Mouse (Mus musculus) embryonic stem cell, embryonic (primary cell): ENCODE results near the gene Grm4.

Source experiments
- CTCF ChIA-PET, 4 experiments: fragments of 300-600 bp in 2 of 4; fragments of 350-600 bp in 2 of 4; sonication (Branson Sonifier 250); formaldehyde crosslinking; loops; one replicate each; lab custom pipeline; 2022; ENCODE audit warnings: inconsistent platforms in 2 of 4; lab: Charles Lee
- POLR2A ChIA-PET, 4 experiments: fragments of 300-600 bp in 2 of 4; fragments of 350-600 bp in 2 of 4; sonication (Branson Sonifier 250); formaldehyde crosslinking; loops; one replicate each; lab custom pipeline; 2022; ENCODE audit warnings: antibody characterized with exemption in 4 of 4, inconsistent platforms in 1 of 4; lab: Charles Lee

The Grm4 gene

GRCm38 (mm10) chr17:27389221-27390000 lies 131.8 kb downstream of the Grm4 start:
- CTCF ChIA-PET = interaction anchor here in 2 of 4 experiments (1.1 to 1.3 kb wide), 2 partner anchors 199 to 238 kb away, joined by 3 to 4 read pairs; no protein-coding TSS in a partner anchor
- POLR2A ChIA-PET = interaction anchor here in 3 of 4 experiments (0.6 to 1.2 kb wide), 6 partner anchors 8 to 148 kb away, joined by 3 to 9 read pairs (median 3); no protein-coding TSS in a partner anchor

GRCm38 (mm10) chr17:27386438-27386837 lies 134.8 kb downstream of the Grm4 start:
- ChIA-PET CTCF (no interaction called here), POLR2A (interaction anchor here in 3 of 4 experiments (0.5 to 2.6 kb wide), 3 partner anchors 14 to 53 kb away, joined by 3 to 6 read pairs (median 4); no protein-coding TSS in a partner anchor)

- ChIA-PET CTCF (interaction anchor here in 3 of 4 experiments (0.6 to 0.8 kb wide), 3 partner anchors 202 to 668 kb away, joined by 3 to 7 read pairs (median 5); no protein-coding TSS in a partner anchor), POLR2A (interaction anchor here in 3 of 4 experiments (0.6 to 2.6 kb wide), 4 partner anchors 9 to 118 kb away, joined by 3 to 15 read pairs (median 4); no protein-coding TSS in a partner anchor)
Observed at GRCm38 (mm10) chr17:27385513-27386261, 135.5 kb downstream of the Grm4 start.

GRCm38 (mm10) chr17:27382916-27383315 lies 138.3 kb downstream of the Grm4 start:
- ChIA-PET CTCF (interaction anchor here in 1 of 4 experiments (0.6 kb wide), 1 partner anchor 310 kb away, joined by 3 read pairs; no protein-coding TSS in a partner anchor), POLR2A (interaction anchor here in 1 of 4 experiments (0.7 kb wide), 1 partner anchor 253 kb away, joined by 3 read pairs; no protein-coding TSS in a partner anchor)

- ChIA-PET CTCF (interaction anchor here (0.6 to 0.7 kb wide), 6 partner anchors 141 to 1206 kb away, joined by 3 to 7 read pairs (median 3); no protein-coding TSS in a partner anchor), POLR2A (interaction anchor here in 3 of 4 experiments (0.6 to 0.8 kb wide), 4 partner anchors 9 to 408 kb away, joined by 3 to 5 read pairs (median 4); no protein-coding TSS in a partner anchor)
Observed at GRCm38 (mm10) chr17:27380911-27381459, 140.2 kb downstream of the Grm4 start.

GRCm38 (mm10) chr17:27378977-27379376 lies 142.2 kb downstream of the Grm4 start:
- CTCF ChIA-PET = interaction anchor here in 2 of 4 experiments (0.6 to 1.0 kb wide), 3 partner anchors 12 to 166 kb away, joined by 3 to 11 read pairs (median 4); no protein-coding TSS in a partner anchor
- POLR2A ChIA-PET = interaction anchor here in 2 of 4 experiments (0.6 to 1.2 kb wide), 2 partner anchors 103 to 186 kb away, joined by 3 to 4 read pairs; no protein-coding TSS in a partner anchor

- POLR2A ChIA-PET = interaction anchor here in 1 of 4 experiments (0.5 to 1.5 kb wide), 4 partner anchors 32 to 151 kb away, joined by 3 to 4 read pairs (median 3); no protein-coding TSS in a partner anchor
- CTCF ChIA-PET = interaction anchor here in 1 of 4 experiments (0.9 to 1.3 kb wide), 2 partner anchors 10 to 15 kb away, joined by 3 read pairs; no protein-coding TSS in a partner anchor
Observed at GRCm38 (mm10) chr17:27377151-27377550, 144.1 kb downstream of the Grm4 start.

GRCm38 (mm10) chr17:27375551-27375950 lies 145.7 kb downstream of the Grm4 start:
- POLR2A ChIA-PET = no interaction called here

More at GRCm38 (mm10) chr17:27375551-27375950, 145.7 kb downstream of the Grm4 start:
- CTCF ChIA-PET = interaction anchor here in 1 of 4 experiments (0.6 to 0.7 kb wide), 2 partner anchors 29 to 46 kb away, joined by 4 read pairs; no protein-coding TSS in a partner anchor
